Mouse (Mus musculus): ENCODE data around the gene Ehbp1. TPM values are rescaled to one million over a fixed set of nuclear protein-coding genes. Genes with fewer than 3 reads are reported as not detected.

Ehbp1 gene
- 13.6 and 14.8 TPM in 2 replicates for polyA plus RNA-seq (2015; fragmentation: Nextera tagmentation; extraction: Ambion mirVana)

DNA sequence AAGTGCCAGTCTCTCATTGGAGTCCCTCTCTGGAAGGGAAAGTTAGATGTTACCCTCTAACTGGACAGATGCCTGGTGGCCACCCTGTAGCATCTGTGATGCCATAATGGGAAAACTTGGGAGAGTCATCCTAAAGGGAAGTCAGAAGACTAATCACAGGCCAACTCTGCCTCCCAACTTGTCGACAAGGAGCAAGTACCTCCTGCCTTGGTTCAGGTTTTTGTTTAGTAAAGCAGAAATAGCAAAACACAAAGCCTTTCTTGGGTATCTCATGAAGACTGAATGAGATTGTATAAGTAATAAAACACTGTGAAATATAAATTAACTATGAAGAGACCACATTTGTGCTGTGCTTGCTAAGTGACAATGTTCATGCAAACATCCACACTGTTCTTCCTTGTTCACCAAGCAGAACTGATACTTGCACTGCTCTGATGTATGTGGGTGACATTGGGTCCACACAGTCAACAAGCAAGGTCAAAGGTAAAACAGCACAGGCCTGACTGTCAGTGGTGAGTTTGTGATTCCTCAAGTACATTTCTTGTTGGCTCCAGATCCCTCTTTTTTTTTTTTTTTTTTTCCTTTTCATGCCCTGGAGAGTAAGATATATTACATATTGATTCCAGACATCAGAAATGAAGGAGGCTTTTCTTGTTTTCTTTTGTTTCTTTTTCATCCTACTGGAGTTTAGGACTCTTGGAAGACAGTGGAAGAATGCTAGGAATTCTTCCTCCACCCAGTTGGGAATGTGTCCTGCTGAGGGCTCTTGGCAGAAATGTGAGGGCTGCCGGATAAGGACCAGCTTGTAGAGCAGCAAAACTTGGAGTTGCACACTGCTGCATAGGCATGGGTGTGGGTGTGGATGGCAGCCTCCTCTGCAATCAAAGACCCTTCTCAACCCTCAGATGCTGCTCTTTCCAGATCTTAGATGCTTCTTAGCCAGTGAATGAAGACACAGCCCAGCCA, at the start of gene Ehbp1:
TSS of gene Ehbp1 (minus strand) at position 51 of the 966 bp plus-strand sequence.
- H3K27ac ChIP-seq = no peak within 1 kb of the TSS
- H3K36me3 ChIP-seq = no peaks in the 10 kb centered on the region

DNA sequence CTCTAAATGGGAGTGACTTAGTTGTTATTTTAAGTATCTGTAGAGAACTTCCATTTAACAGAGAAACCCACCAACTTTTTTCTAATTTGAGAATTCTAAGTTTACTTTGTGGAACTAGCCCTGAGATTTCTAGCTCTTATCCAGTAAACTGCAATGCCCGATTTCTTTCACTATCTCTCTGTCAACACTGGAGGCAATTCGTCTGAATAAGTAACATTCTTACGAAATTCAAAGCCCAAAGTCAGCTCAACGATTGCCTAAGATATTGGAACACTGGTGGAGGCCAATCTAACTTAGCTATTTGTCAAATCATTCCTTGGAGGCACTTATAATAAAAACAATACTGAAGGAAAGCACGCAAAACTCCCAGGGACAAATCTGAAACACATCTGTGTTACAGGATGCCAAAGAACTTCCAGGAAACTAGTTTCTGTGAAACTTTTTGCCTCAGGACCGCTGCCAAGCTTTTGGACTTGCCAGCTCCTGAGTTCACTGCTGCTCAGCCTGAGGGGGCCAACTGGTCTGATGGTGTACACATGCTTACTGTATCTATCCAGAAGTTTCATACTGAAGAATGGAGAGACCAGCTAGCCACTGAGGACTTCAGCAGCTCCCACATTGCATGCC, 45.5 kb upstream of the Ehbp1 start:
- Histone ChIP-seq H3K9me3 (no peaks in the 10 kb centered on the region), H3K4me2 (replicated peaks) (no peak overlapping the region), H3K36me3 (no peaks in the 10 kb centered on the region), H3K27ac (no peak overlapping the region; the same call in 1 of the 2 replicates), H3K9ac (no peak overlapping the region), H3K4me1 (no peaks in the 10 kb centered on the region), H3K27me3 (no peaks in the 10 kb centered on the region), H3K4me3 (no peak overlapping the region)
- no peak for ATAC-seq (ENCODE audit: low FRiP score, low read depth)
- 66% methylated on average over 6 of the region's 6 CpGs for WGBS

More for the DNA sequence above, at the start of gene Ehbp1:
- no peak within 1 kb of the TSS for H3K4me2 ChIP-seq (replicated peaks)
- H3K9ac ChIP-seq = no peak within 1 kb of the TSS
- no peaks in the 10 kb centered on the region for H3K9me3 ChIP-seq
- 67% methylated on average over 2 of the region's 2 CpGs for WGBS
- H3K27me3 ChIP-seq = no peaks in the 10 kb centered on the region
- peaks cover 18% of the 10 kb centered on the region for H3K4me1 ChIP-seq
- ATAC-seq (ENCODE audit: low FRiP score, low read depth) = no peak
- H3K4me3 ChIP-seq = no peak within 1 kb of the TSS

DNA sequence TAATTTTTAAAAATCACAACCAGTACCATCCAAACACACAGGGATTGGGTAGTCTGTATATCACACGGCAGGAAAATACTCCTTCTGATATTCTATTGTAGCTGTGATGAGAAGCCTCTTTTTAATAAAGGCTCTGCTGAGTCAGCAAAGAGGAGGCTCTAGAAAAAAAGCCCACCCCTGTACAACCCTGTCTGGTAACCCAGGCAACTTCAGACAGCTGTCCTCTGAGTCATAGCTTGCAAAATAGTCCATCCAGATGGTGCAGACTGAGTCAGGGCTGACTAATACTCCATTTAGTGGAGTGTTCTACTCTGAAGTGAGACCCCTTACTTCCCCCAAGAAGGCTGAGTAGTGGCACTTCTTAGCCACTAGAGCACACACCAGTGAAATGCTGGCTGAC, 41.4 kb upstream of the Ehbp1 start:
- Histone ChIP-seq H3K9me3 (no peaks in the 10 kb centered on the region), H3K4me1 (no peaks in the 10 kb centered on the region), H3K9ac (no peak overlapping the region), H3K4me3 (no peak overlapping the region), H3K4me2 (replicated peaks) (no peak overlapping the region), H3K27me3 (no peaks in the 10 kb centered on the region), H3K27ac (no peak overlapping the region), H3K36me3 (no peaks in the 10 kb centered on the region)
- no peak for ATAC-seq (ENCODE audit: low FRiP score, low read depth)
- 94% methylated on average over 1 of the region's 1 CpGs for WGBS

DNA sequence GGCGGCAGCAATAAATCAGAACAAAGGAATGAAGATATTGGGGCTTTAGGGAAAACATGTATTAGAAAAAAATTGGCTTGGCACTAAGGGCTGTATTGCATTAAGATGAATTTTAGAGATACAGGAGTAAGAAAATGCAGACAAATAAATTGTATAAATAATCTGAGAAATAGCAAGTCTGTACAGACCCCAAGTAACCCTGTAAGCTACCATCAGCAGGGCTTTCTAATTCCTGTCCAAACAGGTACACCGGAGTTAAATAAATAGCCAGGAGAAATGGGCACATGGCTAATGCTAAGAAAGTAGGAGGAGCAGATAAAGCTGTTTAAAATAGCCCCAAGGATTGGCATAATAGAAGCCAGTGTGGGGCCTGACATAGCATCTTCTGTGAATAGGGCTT, 32.7 kb upstream of the Ehbp1 start:
- ATAC-seq (ENCODE audit: low FRiP score, low read depth) = no peak
- WGBS = 76% methylated on average over 2 of the region's 2 CpGs

DNA sequence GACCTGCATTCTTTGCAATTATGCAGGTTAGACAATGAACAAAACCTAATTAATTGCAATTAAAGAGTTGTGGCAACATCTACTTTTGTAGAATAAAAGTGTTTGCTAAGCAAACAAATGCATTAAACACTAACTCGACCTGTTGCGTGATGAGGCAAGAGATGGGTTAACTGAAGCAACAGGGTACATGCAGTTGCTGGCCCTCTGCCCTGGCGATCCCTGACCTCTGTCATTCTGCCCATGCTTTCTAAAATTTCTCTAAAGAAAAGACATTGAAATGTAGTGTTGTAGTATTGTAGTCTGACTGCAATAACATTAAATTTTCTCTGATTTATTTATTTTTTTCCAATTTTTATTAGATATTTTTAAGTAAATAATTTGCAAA, 31.2 kb upstream of the Ehbp1 start:
- WGBS = 91% methylated on average over 3 of the region's 3 CpGs
- no peak overlapping the region for H3K4me2 ChIP-seq (replicated peaks)
- no peak for ATAC-seq (ENCODE audit: low FRiP score, low read depth)
- H3K4me1 ChIP-seq = no peaks in the 10 kb centered on the region
- no peaks in the 10 kb centered on the region for H3K27me3 ChIP-seq
- H3K27ac ChIP-seq = no peak overlapping the region
- no peaks in the 10 kb centered on the region for H3K36me3 ChIP-seq
- no peak overlapping the region for H3K9ac ChIP-seq
- no peaks in the 10 kb centered on the region for H3K9me3 ChIP-seq
- H3K4me3 ChIP-seq = no peak overlapping the region

More for the DNA sequence above, 32.7 kb upstream of the Ehbp1 start:
- no peaks in the 10 kb centered on the region for H3K9me3 ChIP-seq
- no peak overlapping the region for H3K4me2 ChIP-seq (replicated peaks)
- H3K4me1 ChIP-seq = no peaks in the 10 kb centered on the region
- H3K27me3 ChIP-seq = no peaks in the 10 kb centered on the region
- no peak overlapping the region for H3K27ac ChIP-seq
- H3K4me3 ChIP-seq = no peak overlapping the region
- H3K36me3 ChIP-seq = no peaks in the 10 kb centered on the region
- no peak overlapping the region for H3K9ac ChIP-seq

DNA sequence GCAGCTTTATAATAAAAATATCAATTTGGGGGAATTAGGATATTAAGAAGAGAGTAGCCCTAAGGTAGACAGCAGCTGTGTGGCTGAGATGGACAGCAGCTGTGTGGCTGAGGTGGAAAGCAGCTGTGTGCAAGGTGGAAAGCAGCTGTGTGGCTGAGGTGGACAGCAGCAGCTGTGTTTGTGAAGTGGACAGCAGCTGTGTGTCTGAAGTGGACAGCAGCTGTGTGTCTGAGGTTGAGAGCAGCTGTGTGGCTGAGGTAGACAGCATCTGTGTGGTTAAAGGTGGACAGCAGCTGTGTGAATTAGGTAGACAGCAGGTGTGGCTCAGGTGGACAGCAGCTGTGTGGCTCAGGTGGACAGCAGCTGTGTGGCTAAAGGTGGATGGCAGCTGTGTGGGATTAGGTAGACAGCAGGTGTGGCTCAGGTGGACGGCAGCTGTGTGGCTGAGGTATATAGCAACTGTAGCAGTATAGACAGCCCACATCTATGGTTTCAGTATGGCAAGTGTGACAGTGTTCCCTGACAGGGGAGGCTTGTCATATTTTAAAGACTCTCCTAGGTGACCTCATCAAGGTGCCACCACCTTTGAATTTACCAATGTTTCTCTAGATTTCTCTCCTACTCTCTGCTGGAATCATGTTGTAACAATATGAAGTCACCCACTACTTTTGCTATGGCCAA, 30.7 kb upstream of the Ehbp1 start:
- no peaks in the 10 kb centered on the region for H3K36me3 ChIP-seq
- H3K27me3 ChIP-seq = no peaks in the 10 kb centered on the region
- 76% methylated on average over 1 of the region's 1 CpGs for WGBS
- no peaks in the 10 kb centered on the region for H3K4me1 ChIP-seq
- H3K9ac ChIP-seq = no peak overlapping the region
- no peak overlapping the region for H3K4me2 ChIP-seq (replicated peaks)
- no peak overlapping the region for H3K27ac ChIP-seq
- ATAC-seq (ENCODE audit: low FRiP score, low read depth) = 0 out of 2 replicates have a peak, but pooled peaks have one; percentile 28
- no peak overlapping the region for H3K4me3 ChIP-seq
- no peaks in the 10 kb centered on the region for H3K9me3 ChIP-seq

DNA sequence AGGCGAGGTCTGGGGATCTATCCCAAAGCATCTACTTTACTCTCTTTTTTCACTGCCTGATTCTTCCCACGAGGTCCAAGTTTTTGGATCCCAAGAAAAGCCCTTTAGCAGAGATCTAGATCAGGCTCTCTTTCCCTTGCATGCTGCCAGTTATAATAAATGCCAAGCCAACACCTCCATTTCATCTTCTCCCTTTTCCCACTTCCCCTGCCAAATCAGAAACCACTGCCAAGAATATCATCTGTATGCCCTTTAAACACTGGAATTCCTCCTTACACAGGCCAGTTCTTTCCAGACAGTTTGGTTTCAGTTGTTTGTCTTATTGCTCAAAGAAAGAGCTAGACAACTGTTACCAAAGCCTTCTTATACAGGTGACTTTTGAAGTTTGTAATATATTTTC, 27.7 kb upstream of the Ehbp1 start:
- Histone ChIP-seq H3K27me3 (no peaks in the 10 kb centered on the region), H3K9me3 (no peaks in the 10 kb centered on the region), H3K4me3 (no peak overlapping the region), H3K36me3 (no peaks in the 10 kb centered on the region), H3K4me2 (replicated peaks) (no peak overlapping the region), H3K9ac (no peak overlapping the region), H3K27ac (no peak overlapping the region), H3K4me1 (no peaks in the 10 kb centered on the region)
- no peak for ATAC-seq (ENCODE audit: low FRiP score, low read depth)
- WGBS = 66% methylated on average over 2 of the region's 2 CpGs

DNA sequence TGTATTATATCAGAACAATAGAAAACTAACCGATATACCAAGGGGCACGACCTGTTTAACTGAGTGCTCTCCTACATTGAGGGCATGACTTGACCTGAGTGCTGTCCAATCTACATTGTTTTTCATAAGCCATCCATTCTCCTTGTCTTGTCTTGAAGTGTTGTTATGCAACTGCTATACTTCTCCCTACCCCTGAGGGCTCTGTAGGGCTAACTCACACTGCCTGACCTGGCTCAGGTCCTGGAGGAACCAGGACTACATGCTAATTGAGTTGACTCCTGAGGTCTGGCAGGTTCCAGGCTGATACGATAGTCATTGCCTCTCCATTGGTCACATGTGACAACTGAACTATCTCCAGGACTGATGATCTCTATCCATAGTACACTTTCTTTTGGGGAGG, 26.5 kb upstream of the Ehbp1 start:
- H3K36me3 ChIP-seq = no peaks in the 10 kb centered on the region
- no peaks in the 10 kb centered on the region for H3K9me3 ChIP-seq
- H3K4me1 ChIP-seq = no peaks in the 10 kb centered on the region
- no peak overlapping the region for H3K4me3 ChIP-seq
- H3K9ac ChIP-seq = no peak overlapping the region
- no peak overlapping the region for H3K4me2 ChIP-seq (replicated peaks)
- 87% methylated on average over 3 of the region's 3 CpGs for WGBS
- H3K27me3 ChIP-seq = no peaks in the 10 kb centered on the region
- ATAC-seq (ENCODE audit: low FRiP score, low read depth) = no peak
- H3K27ac ChIP-seq = no peak overlapping the region

DNA sequence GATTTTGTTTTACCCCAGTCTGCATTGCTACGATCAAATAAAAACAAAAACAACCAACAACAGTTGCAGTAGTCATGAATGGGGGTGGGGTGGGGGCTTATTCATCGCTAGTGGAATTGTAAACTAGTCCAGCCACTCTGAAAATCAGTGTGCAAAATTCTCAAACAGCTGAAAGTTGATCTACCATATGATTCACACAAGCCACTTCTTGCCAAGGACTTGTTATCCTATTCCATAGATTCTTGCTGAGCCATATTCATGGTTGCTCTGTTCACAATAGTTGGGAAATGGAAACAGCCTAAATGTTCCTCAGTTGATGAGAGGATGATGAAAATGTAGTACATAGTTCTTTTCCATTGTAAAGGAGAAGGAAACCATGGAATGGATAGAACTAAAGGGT, 24.4 kb upstream of the Ehbp1 start:
- H3K27ac ChIP-seq = no peak overlapping the region
- no peak for ATAC-seq (ENCODE audit: low FRiP score, low read depth)
- H3K4me2 ChIP-seq (replicated peaks) = no peak overlapping the region
- WGBS = 80% methylated on average over 2 of the region's 2 CpGs
- no peaks in the 10 kb centered on the region for H3K4me1 ChIP-seq
- H3K27me3 ChIP-seq = no peaks in the 10 kb centered on the region
- H3K9me3 ChIP-seq = no peaks in the 10 kb centered on the region
- no peak overlapping the region for H3K9ac ChIP-seq
- H3K4me3 ChIP-seq = no peak overlapping the region
- H3K36me3 ChIP-seq = no peaks in the 10 kb centered on the region

DNA sequence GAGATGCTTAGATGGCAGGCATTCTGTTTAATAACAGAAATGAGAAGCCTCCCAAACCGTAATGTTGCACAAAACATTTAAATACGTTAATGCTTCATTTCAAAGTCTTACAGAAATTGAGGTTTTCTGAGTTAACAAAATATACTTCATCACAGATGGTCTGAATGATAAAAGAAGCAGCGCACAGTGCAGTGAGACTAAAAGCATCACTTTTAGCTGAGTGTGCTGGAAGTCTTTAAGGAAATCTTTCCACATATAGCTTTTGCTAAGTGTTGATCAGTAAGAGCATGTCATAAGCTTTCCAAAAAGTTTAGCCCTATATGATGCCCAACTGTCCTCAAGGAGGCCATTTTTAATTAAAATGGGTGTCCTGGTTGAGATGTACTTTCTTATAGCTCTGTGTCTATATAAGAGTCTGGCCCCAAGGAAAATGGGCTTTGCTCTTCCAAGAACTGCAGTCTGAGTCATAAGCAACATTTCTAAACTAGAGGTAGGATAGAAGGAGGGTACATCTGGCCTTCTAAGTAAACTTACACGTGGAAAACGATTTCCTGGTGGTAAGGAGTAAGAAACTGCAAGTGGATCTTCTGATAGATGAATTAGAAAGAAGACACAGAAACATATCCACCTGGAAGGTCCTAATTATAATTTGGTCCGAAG, 12.0 kb upstream of the Ehbp1 start:
- Histone ChIP-seq H3K36me3 (no peaks in the 10 kb centered on the region), H3K4me1 (no peaks in the 10 kb centered on the region), H3K27me3 (no peaks in the 10 kb centered on the region), H3K4me3 (no peak overlapping the region), H3K9me3 (no peaks in the 10 kb centered on the region), H3K27ac (no peak overlapping the region), H3K9ac (no peak overlapping the region), H3K4me2 (replicated peaks) (no peak overlapping the region)
- ATAC-seq (ENCODE audit: low FRiP score, low read depth) = no peak
- 88% methylated on average over 6 of the region's 6 CpGs for WGBS

DNA sequence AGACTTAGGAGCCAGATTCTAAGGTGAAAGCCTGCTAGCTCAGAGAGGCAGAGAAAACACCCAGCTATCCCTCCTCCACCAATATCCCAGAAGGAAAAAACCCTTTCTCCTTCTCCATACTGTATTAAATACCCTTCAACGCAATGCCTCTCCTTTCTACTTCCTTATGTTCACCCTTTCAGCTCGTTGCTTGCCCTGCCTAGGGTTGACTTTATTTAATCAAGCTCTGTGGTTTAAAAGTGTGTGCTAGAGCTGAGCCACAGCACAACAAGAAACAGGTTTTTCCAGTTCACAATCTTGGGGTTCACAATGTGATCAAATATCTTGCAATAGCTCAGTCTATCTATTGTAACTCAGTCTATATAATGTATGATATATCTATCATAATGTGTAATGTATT, 7.9 kb upstream of the Ehbp1 start:
- no peak overlapping the region for H3K9ac ChIP-seq
- no peak for ATAC-seq (ENCODE audit: low FRiP score, low read depth)
- no peak overlapping the region for H3K4me3 ChIP-seq
- 56% methylated on average over 2 of the region's 2 CpGs for WGBS
- peaks cover 34% of the 10 kb centered on the region for H3K4me1 ChIP-seq
- H3K27me3 ChIP-seq = no peaks in the 10 kb centered on the region
- H3K27ac ChIP-seq = no peak overlapping the region
- no peak overlapping the region for H3K4me2 ChIP-seq (replicated peaks)
- no peaks in the 10 kb centered on the region for H3K36me3 ChIP-seq
- H3K9me3 ChIP-seq = no peaks in the 10 kb centered on the region

DNA sequence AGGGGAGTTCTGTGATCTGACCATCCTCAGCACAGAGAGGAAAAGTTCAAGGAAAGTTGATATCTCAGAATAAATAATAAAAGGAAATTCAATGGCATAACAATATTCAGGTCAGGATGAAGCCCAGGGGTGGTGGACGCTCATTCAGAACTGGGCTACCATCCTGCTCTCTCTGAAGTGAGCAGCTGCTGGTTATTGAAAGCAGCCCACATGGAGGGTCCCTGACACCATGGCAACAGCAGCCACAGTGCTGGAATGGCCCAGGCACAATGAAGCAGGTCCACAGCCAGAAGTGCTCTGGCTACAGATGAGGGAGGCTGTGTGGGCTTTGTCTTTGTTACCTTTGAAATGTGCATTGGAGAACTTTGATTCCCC, 6.4 kb upstream of the Ehbp1 start:
- ATAC-seq (ENCODE audit: low FRiP score, low read depth) = peak; percentile 74
- H3K9me3 ChIP-seq = no peaks in the 10 kb centered on the region
- H3K4me2 ChIP-seq (replicated peaks) = 0 out of 2 replicates have a peak overlapping the region, but pooled peaks have one; percentile 17
- H3K9ac ChIP-seq = no peak overlapping the region
- H3K27ac ChIP-seq = peak overlapping the region; percentile 86
- peaks cover 34% of the 10 kb centered on the region for H3K4me1 ChIP-seq
- H3K36me3 ChIP-seq = no peaks in the 10 kb centered on the region
- no peak overlapping the region for H3K4me3 ChIP-seq
- no peaks in the 10 kb centered on the region for H3K27me3 ChIP-seq
- 23% methylated on average over 1 of the region's 1 CpGs for WGBS

All from limb, embryonic 13.5 days (tissue).